Mouse (Mus musculus) forebrain, embryonic 10.5 days (tissue): ENCODE results near the gene Adad1. TPM values are rescaled to one million over a fixed set of nuclear protein-coding genes. Genes with fewer than 3 reads are reported as not detected.

Source experiments
- DNase-seq: peaks from one replicate; pipeline ENCODE4 v3.0.0-alpha.2; 2017; ENCODE audit warnings: low spot score; ENCODE audit errors: extremely low spot score
- H3K27ac ChIP-seq: fragments of 300-500 bp; sonication (generic); 2 replicates; pipeline ENCODE4 v1.5.1; 2016; ENCODE audit warnings: mild to moderate bottlenecking
- H3K27me3 ChIP-seq: fragments of 300-500 bp; sonication (generic); 2 replicates; pipeline ENCODE4 v1.6.1; 2016; ENCODE audit warnings: mild to moderate bottlenecking; ENCODE audit not compliant: poor library complexity, severe bottlenecking
- H3K36me3 ChIP-seq: fragments of 300-500 bp; sonication (generic); replicated peaks from 2 replicates; pipeline ENCODE4 v1.6.1; 2016; ENCODE audit warnings: mild to moderate bottlenecking, moderate library complexity
- H3K4me1 ChIP-seq: fragments of 300-500 bp; sonication (generic); 2 replicates; pipeline ENCODE4 v1.6.1; 2016
- H3K4me3 ChIP-seq: fragments of 300-500 bp; sonication (generic); 2 replicates; pipeline ENCODE4 v1.5.1; 2016; ENCODE audit warnings: mild to moderate bottlenecking, moderate library complexity
- H3K9me3 ChIP-seq: fragments of 300-500 bp; sonication (generic); 2 replicates; pipeline ENCODE4 v1.6.1; 2016; ENCODE audit warnings: mild to moderate bottlenecking, moderate library complexity
- WGBS: fragments of 180-500 bp; shearing (Covaris S2); methylation state at CpG from one replicate; pipeline ENCODE4 v1.1.7; 2016; 5-methylcytosine and 5-hydroxymethylcytosine counted together
- polyA plus RNA-seq: library from polyadenylated mRNA; unstranded; fragments of >200 nt; fragmentation: Nextera tagmentation; extraction: Ambion mirVana; gene quantifications from 2 replicates; pipeline ENCODE4 v1.2.1, GENCODE M21; 2016

The Adad1 gene
- polyA plus RNA-seq, 1 experiment from 2014 or later, result 0.33 TPM

DNA sequence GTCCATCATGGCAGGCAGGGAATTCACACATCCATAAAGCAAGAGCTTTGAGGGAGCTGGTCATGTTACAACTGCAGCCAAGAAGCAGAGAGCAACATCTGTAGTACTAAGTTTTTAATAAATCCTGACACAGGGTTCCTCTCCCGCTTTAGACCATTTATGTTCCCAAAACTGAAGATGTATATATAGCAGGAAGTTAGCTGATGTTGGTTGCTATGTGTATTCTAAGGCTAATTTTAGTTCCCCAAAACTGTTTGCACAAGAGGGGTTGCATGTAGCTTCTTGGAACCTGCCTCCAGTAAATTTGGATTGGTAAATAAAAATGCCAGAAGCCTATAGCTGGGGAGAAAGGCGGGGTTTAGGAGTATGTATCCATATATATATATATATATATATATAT is 78.5 kb downstream of the Adad1 start:
- no peak overlapping the region for H3K4me3 ChIP-seq
- H3K9me3 ChIP-seq, result no peaks in the 10 kb centered on the region; the same call in 1 of the 2 replicates
- no peak overlapping the region for H3K27ac ChIP-seq
- no peaks in the 10 kb centered on the region for H3K4me1 ChIP-seq
- no peaks in the 10 kb centered on the region for H3K36me3 ChIP-seq
- DNase-seq, result no peak
- no peaks in the 10 kb centered on the region for H3K27me3 ChIP-seq
- WGBS, result 89% methylated on average over 2 of the region's 2 CpGs

DNA sequence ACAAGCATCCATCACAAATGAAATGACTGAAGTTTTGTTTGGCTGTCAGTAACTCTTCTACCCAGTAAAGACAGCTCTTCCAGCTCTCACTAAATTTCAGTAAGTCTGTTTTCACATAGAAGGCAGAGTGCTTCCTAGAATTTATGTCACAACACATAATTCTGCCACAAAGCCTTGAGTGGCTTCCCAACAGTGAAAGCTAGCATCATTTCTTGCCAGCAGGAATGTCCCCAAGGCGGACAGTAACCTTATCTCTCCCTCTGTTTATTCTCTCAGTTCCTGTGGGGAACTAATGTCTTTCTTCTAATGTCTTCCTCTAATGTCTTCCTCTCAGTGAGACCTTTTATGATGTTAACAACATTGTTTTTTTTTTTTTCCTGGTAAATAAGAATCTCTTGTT is 81.7 kb downstream of the Adad1 start:
- DNase-seq, result no peak
- Histone ChIP-seq H3K4me3 (no peak overlapping the region), H3K9me3 (no peaks in the 10 kb centered on the region; the same call in 1 of the 2 replicates), H3K4me1 (no peaks in the 10 kb centered on the region), H3K36me3 (no peaks in the 10 kb centered on the region), H3K27me3 (no peaks in the 10 kb centered on the region), H3K27ac (no peak overlapping the region)
- WGBS, result 79% methylated on average over 1 of the region's 1 CpGs

DNA sequence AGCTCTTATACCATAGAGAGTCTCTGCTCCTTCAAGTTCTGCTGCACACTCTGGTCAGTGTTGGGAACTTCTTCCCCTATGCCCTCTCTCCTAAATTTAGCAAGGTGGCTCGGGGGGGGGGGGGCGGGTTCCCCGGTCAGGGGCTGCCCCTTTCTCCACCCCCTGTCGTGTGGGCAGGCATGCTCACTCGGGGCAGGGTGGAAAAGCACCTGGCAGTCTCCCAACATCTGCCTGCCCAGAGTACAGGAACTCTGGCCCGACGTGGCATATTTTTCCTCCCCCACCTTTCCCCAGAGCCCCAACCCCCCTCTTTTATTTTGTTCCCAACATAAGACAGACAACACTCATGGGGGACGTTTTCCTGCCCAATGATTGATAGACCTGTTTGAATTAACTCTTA is 83.1 kb downstream of the Adad1 start:
- H3K36me3 ChIP-seq, result no peaks in the 10 kb centered on the region
- no peak overlapping the region for H3K27ac ChIP-seq
- H3K4me3 ChIP-seq, result no peak overlapping the region
- no peak for DNase-seq
- H3K27me3 ChIP-seq, result no peaks in the 10 kb centered on the region
- no peaks in the 10 kb centered on the region; the same call in 1 of the 2 replicates for H3K9me3 ChIP-seq
- H3K4me1 ChIP-seq, result no peaks in the 10 kb centered on the region
- 60% methylated on average over 8 of the region's 8 CpGs for WGBS

DNA sequence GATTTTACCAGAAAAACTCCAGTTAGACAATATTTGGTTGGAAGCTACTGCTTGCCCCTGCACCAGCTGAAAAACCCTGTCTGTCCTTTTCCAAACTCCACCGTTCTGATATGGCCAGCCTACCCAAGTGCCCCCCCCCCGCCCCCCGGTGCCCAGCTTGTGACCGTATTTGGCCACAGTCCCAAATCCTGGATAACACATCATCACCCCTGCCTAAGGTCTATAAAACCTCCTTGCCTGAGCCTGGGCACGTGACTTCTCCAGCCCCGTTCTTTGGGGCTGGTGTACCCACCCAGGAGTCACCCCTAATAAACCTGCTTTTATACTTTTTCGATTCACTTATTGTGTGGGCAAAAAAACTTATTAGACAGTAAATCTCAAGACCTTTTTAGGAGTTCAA is 83.5 kb downstream of the Adad1 start:
- DNase-seq, result no peak
- Histone ChIP-seq H3K9me3 (no peaks in the 10 kb centered on the region), H3K4me1 (no peaks in the 10 kb centered on the region), H3K27me3 (no peaks in the 10 kb centered on the region), H3K4me3 (no peak overlapping the region), H3K36me3 (no peaks in the 10 kb centered on the region), H3K27ac (no peak overlapping the region)
- 90% methylated on average over 7 of the region's 7 CpGs for WGBS

DNA sequence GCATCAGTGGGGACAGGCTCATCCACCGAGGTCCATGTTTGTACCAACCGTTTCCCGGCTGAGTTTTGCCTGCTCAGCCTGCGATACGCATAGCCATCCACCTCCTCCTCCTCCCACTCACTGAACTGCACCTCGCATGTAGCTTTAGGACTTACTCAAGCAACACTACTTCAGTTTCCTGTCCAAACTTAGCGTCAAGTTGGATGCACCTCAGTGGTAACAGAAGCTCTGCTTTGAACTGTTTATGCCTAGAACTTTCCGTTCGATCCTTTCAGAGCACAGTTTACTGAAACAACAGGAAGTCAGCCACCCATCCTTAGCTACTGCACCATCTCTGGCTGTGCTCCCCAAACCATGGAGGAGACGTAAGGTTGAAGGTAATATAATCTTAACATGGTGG is 88.9 kb downstream of the Adad1 start:
- Histone ChIP-seq H3K36me3 (no peaks in the 10 kb centered on the region), H3K4me3 (no peak overlapping the region), H3K27me3 (no peaks in the 10 kb centered on the region), H3K27ac (no peak overlapping the region), H3K4me1 (peaks cover 6% of the 10 kb centered on the region; the same call in 1 of the 2 replicates), H3K9me3 (no peaks in the 10 kb centered on the region)
- WGBS, result 90% methylated on average over 10 of the region's 10 CpGs
- no peak for DNase-seq

DNA sequence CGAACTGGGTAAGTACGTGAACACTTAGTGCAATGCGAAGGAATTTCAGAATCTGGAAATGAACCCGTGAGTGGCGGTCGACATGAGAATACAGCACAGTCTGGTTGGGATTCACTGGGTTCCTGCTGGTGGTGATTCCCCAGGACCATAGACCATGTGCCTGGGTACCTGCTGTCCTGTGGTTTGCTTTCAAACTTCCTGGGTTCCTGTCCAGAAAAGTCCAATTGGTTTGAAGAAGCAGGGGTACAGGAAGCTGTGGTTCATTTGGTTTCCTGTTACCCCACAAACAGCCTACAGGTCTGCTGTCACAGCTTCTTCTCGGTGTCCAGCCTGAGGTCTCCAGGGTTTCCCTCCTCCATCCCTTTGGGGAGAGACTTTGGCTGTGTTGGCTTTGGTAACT is 89.7 kb downstream of the Adad1 start:
- Histone ChIP-seq H3K36me3 (no peaks in the 10 kb centered on the region), H3K27ac (no peak overlapping the region), H3K4me1 (peaks cover 6% of the 10 kb centered on the region; the same call in 1 of the 2 replicates), H3K27me3 (no peaks in the 10 kb centered on the region), H3K9me3 (no peaks in the 10 kb centered on the region), H3K4me3 (no peak overlapping the region)
- 92% methylated on average over 7 of the region's 7 CpGs for WGBS
- DNase-seq, result no peak

DNA sequence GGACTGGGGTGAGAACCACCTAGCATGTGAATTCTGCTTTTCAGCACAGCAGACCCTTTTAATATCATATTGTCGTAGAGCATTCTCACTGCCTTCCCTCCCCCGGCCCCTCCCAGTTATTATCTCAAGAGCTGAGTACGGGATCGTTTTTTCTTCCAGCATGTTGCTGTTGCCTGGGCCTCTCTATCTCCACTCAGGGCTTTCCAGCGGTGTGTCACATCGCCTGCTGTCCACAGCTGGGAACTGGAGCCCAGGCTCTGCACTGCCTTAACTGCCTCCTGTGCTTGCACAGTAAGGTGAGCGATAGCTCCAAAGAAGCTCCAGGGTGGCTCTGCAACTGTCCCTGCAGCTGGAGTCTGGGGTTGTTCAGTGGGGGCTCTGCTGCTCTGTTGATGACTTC is 91.1 kb downstream of the Adad1 start:
- peaks cover 6% of the 10 kb centered on the region; the same call in 1 of the 2 replicates for H3K4me1 ChIP-seq
- H3K36me3 ChIP-seq, result no peaks in the 10 kb centered on the region
- no peak overlapping the region for H3K27ac ChIP-seq
- H3K9me3 ChIP-seq, result no peaks in the 10 kb centered on the region
- H3K27me3 ChIP-seq, result no peaks in the 10 kb centered on the region
- H3K4me3 ChIP-seq, result no peak overlapping the region
- WGBS, result 92% methylated on average over 7 of the region's 7 CpGs
- no peak for DNase-seq

DNA sequence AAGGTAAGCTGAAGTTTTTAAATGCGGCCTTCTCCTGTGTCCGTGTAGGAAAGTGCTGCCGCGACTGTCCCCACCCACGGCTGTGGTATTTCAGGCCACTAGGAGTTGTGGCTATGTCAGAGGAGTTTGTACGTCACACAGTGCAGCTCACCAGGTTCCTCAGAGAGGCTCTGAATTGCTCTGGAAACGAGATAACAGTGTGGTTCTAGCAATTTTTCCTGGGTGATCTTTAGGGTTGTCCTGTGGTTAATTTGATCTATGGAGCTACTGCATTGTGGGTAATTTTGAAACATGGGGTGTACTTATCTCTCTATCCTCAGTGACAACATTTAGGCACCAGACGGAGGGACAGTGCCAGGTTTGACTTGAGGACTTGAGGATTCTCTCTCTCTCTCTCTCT is 93.8 kb downstream of the Adad1 start:
- DNase-seq, result no peak
- H3K27ac ChIP-seq, result no peak overlapping the region
- H3K27me3 ChIP-seq, result no peaks in the 10 kb centered on the region
- H3K4me3 ChIP-seq, result no peak overlapping the region
- H3K36me3 ChIP-seq, result no peaks in the 10 kb centered on the region
- no peaks in the 10 kb centered on the region for H3K9me3 ChIP-seq
- WGBS, result 79% methylated on average over 8 of the region's 8 CpGs
- H3K4me1 ChIP-seq, result peaks cover 6% of the 10 kb centered on the region; the same call in 1 of the 2 replicates

DNA sequence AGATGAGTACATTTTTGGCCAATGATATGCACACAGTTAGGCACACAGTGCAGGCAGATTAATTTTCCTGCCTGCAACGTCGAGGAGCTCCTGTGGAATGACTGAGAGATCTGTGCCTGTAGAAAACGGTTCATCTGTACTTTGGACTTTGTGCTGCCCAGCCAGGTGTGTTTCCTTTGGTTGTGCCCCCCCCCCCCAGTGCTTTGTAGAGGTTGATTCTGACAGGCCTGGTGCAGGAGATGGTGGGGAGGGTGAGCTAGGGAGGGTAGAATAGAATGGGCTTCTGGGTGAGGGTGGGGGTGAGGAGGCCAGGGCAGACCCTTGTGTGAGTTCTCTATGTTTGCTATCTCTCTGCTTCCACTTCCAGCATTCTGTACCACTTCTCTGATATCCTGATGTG is 94.9 kb downstream of the Adad1 start:
- 79% methylated on average over 3 of the region's 3 CpGs for WGBS
- Histone ChIP-seq H3K4me3 (no peak overlapping the region), H3K27ac (no peak overlapping the region), H3K9me3 (no peaks in the 10 kb centered on the region), H3K27me3 (no peaks in the 10 kb centered on the region), H3K4me1 (peaks cover 6% of the 10 kb centered on the region; the same call in 1 of the 2 replicates), H3K36me3 (no peaks in the 10 kb centered on the region)
- DNase-seq, result no peak

DNA sequence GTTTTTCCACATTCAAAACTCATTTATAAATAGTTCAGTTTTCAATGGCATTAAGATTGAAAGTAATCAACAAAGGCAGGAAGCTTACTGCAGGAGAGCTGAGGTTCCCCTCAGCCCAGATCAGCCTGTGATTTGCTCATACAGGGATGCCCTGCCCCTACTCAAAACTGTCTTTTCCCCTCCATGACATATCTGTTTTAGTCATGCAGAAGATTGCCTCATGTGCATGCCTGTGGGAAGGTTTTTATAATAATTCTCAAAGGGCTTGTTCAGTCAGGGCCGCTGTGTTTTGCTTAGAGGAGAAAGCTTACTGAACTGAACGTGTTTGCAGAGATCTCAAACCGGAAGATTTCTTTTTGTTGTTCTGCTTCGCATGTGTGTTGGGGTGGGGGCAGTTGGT is 97.8 kb downstream of the Adad1 start:
- Histone ChIP-seq H3K27ac (no peak overlapping the region), H3K4me1 (peaks cover 2% of the 10 kb centered on the region; the same call in 1 of the 2 replicates), H3K36me3 (no peaks in the 10 kb centered on the region), H3K4me3 (no peak overlapping the region), H3K9me3 (no peaks in the 10 kb centered on the region), H3K27me3 (no peaks in the 10 kb centered on the region)
- WGBS, result 92% methylated on average over 4 of the region's 4 CpGs
- no peak for DNase-seq

DNA sequence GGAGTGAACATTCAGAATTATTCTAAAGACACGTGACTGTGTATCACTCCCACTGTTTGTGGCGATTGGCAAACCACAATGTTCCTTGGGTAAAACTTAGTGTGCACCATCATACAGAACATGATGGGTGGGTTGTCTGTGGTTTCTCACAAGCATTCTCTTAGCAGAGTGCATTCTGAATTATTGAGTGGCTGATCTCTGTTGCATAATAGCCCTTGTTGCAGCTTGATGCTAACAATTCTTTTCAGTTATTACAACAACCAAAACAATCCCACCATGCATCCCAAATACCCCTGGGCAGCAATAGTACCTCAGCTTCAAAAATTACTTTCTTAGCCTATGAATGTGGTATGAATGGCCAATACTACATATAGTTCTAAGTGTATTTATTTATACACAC is 106.0 kb downstream of the Adad1 start:
- 0 out of 2 replicates have a peak, but pooled peaks cover 5% of the 10 kb centered on the region for H3K9me3 ChIP-seq
- H3K36me3 ChIP-seq, result no peaks in the 10 kb centered on the region
- no peaks in the 10 kb centered on the region for H3K4me1 ChIP-seq
- H3K4me3 ChIP-seq, result no peak overlapping the region
- 94% methylated on average over 2 of the region's 2 CpGs for WGBS
- no peaks in the 10 kb centered on the region for H3K27me3 ChIP-seq
- DNase-seq, result no peak
- no peak overlapping the region for H3K27ac ChIP-seq

Other genes with a start within 250 kb of the Adad1 start
- gene 4932438A13Rik, start 200.4 kb upstream of the Adad1 start, polyA plus RNA-seq, result 34.6 and 37.7 TPM in 2 replicates
- 0.17 and 0.38 TPM in 2 replicates for gene Il2, start 62.4 kb downstream of the Adad1 start, polyA plus RNA-seq
- gene Il21, start 169.1 kb downstream of the Adad1 start, polyA plus RNA-seq, result not detected in 2 replicates
- gene Bbs12, start 249.0 kb downstream of the Adad1 start, polyA plus RNA-seq, result 9.8 and 10.2 TPM in 2 replicates
- 2.4 and 2.7 TPM in 2 replicates for gene Cetn4, start 249.2 kb downstream of the Adad1 start, polyA plus RNA-seq